In genomic region chr16:73613017-73613416, GRCm38 (mm10) we compare ENCODE assay signal across 17 mouse cellular contexts.
"Had no signal": no experiment of that assay in that cellular context is flagged by ENCODE, and none has a peak within 500 bp of the region (broad histone marks: within the 10 kb centered on the region; RNA-seq: fewer than 3 reads in every experiment).

No protein-coding gene starts in this region.

- H3K9me3 ChIP-seq: limb, embryonic 13.5 days; liver, embryonic 12.5 days; liver, embryonic 15.5 days; lung, embryonic 15.5 days; megakaryocyte, embryonic 14.5 days had no signal

- DNase-seq: kidney, adult 18-20 months; kidney, adult 9 months; kidney, postnatal 14 days; kidney, postnatal 4 days; left cerebral cortex, postnatal 4 days; liver; lung, adult 18-20 months; lung, postnatal 10 days; lung, postnatal 36 days; thymus, adult 18-20 months; thymus, postnatal 4 days had no signal

- H3K9ac ChIP-seq: limb, embryonic 13.5 days; liver, embryonic 12.5 days; liver, embryonic 15.5 days; lung, embryonic 15.5 days had no signal

- ATAC-seq: liver, embryonic 12.5 days; midbrain, embryonic 16.5 days had no signal

- H3K4me3 ChIP-seq: limb, embryonic 13.5 days; liver, embryonic 12.5 days; liver, embryonic 15.5 days; lung, embryonic 15.5 days; megakaryocyte, embryonic 14.5 days had no signal

- H3K4me2 ChIP-seq: limb, embryonic 13.5 days; liver, embryonic 12.5 days; liver, embryonic 15.5 days; lung, embryonic 15.5 days had no signal

- H3K27ac ChIP-seq: limb, embryonic 13.5 days; liver, embryonic 12.5 days; liver, embryonic 15.5 days; lung, embryonic 15.5 days had no signal

- H3K36me3 ChIP-seq: limb, embryonic 13.5 days; liver, embryonic 12.5 days; liver, embryonic 15.5 days; lung, embryonic 15.5 days had no signal

- H3K27me3 ChIP-seq: limb, embryonic 13.5 days; liver, embryonic 12.5 days; liver, embryonic 15.5 days; lung, embryonic 15.5 days; megakaryocyte, embryonic 14.5 days had no signal

- H3K4me1 ChIP-seq: liver, embryonic 12.5 days; liver, embryonic 15.5 days; lung, embryonic 15.5 days; megakaryocyte, embryonic 14.5 days had no signal
